Mouse (Mus musculus): ENCODE data around the gene Egr2. TPM values are rescaled to one million over a fixed set of nuclear protein-coding genes. Genes with fewer than 3 reads are reported as not detected.

Gene Egr2
- polyA plus RNA-seq, 1 experiment from 2014 or later = 0.57 TPM

DNA sequence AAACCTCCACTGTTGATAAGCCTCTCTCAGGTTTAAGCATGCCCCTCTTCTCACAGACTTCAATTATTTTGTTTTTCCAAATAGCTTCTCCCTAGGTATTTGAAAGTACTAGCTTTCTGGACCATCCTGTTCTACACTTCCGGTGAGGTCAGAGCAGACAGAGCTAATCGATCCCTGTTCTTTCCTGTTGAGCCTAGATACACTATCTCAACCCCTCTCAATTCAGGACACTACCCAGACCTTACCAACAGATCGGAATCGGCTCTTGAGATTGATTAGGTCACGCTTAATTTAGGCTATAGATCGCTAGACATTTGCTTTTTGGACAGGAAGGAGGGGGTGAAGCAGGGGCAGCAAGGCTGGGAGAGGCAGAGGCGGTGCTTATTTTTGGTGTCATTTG lies 22.4 kb upstream of the Egr2 start:
- H3K9me3 ChIP-seq = no peaks in the 10 kb centered on the region
- no peaks in the 10 kb centered on the region for H3K27me3 ChIP-seq
- H3K9ac ChIP-seq = no peak overlapping the region
- H3K36me3 ChIP-seq = no peaks in the 10 kb centered on the region
- ATAC-seq (ENCODE audit: borderline replicate concordance, extremely low read depth, low FRiP score, low TSS enrichment) = no peak
- no peaks in the 10 kb centered on the region for H3K4me1 ChIP-seq
- no peak overlapping the region for H3K4me2 ChIP-seq
- no peak overlapping the region for H3K27ac ChIP-seq
- no peak overlapping the region for H3K4me3 ChIP-seq
- WGBS = 63% methylated on average over 7 of the region's 7 CpGs

DNA sequence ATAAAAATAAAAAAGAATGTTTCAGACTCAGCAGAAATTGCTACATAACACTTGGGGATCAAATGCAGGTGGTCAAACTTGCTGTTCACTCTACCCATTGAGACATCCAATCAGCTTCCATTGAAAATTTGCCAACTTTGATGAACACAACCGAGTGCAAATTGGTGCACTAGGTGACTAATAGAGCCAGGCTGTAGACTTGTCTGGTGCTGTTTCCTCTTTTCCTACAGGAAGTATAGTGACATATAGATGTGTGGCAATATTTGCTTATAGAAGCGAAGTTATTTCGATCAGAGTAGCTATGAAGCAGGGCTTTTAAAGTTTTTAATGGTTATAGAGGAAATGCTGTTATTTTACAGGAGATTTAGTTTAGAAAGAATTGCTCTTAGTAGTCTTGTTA lies 16.5 kb upstream of the Egr2 start:
- WGBS = 79% methylated on average over 3 of the region's 3 CpGs
- ATAC-seq (ENCODE audit: borderline replicate concordance, extremely low read depth, low FRiP score, low TSS enrichment) = no peak
- H3K4me1 ChIP-seq = no peaks in the 10 kb centered on the region
- no peaks in the 10 kb centered on the region for H3K36me3 ChIP-seq
- no peak overlapping the region for H3K9ac ChIP-seq
- H3K9me3 ChIP-seq = no peaks in the 10 kb centered on the region
- no peak overlapping the region for H3K27ac ChIP-seq
- no peak overlapping the region for H3K4me2 ChIP-seq
- no peak overlapping the region for H3K4me3 ChIP-seq
- H3K27me3 ChIP-seq = no peaks in the 10 kb centered on the region

DNA sequence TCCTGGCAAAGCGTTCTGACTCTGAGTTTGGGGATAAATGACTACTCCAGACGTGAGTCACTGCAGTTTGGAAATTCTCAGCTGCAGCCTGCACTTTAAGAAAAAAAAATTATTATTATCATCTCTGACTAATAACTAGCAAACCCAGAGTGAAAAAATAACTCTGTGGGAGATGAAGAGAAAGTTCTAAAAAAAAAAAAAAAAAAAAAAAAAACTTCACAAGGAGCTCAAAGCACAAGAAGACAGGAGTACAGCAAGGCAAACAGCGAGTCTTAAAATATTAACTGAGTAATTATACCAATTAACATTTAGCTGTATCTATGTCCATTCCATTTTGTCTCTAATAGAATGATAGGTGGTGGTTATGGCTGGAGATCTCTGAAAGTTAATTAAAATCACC lies 11.1 kb upstream of the Egr2 start:
- no peaks in the 10 kb centered on the region for H3K4me1 ChIP-seq
- WGBS = 64% methylated on average over 3 of the region's 3 CpGs
- no peaks in the 10 kb centered on the region for H3K27me3 ChIP-seq
- no peak overlapping the region for H3K4me3 ChIP-seq
- no peak for ATAC-seq (ENCODE audit: borderline replicate concordance, extremely low read depth, low FRiP score, low TSS enrichment)
- no peak overlapping the region for H3K4me2 ChIP-seq
- no peaks in the 10 kb centered on the region for H3K36me3 ChIP-seq
- no peaks in the 10 kb centered on the region for H3K9me3 ChIP-seq
- H3K27ac ChIP-seq = no peak overlapping the region
- no peak overlapping the region for H3K9ac ChIP-seq

DNA sequence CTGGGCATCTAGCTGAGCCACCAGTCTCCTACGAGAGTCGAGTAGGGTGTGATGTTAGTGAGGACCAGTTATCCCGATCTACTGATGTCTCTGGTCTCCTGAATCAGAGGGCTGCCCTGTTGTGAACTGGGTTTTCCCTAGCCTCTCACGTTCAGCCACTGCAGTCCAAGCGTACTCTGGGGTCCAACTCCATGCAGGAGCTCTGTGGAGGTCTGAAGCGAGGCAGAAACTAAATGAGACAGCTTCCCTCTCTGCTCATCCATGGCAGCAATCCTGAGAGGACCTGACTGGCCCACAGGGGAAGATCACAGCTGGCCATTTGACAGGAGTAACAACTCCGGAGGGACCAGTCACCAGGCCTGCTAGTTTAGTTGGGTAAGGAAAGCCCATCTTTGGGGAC lies 10.6 kb upstream of the Egr2 start:
- H3K4me3 ChIP-seq = no peak overlapping the region
- no peak overlapping the region for H3K9ac ChIP-seq
- no peaks in the 10 kb centered on the region for H3K9me3 ChIP-seq
- no peaks in the 10 kb centered on the region for H3K4me1 ChIP-seq
- H3K27ac ChIP-seq = no peak overlapping the region
- H3K36me3 ChIP-seq = no peaks in the 10 kb centered on the region
- no peak overlapping the region for H3K4me2 ChIP-seq
- ATAC-seq (ENCODE audit: borderline replicate concordance, extremely low read depth, low FRiP score, low TSS enrichment) = no peak
- no peaks in the 10 kb centered on the region for H3K27me3 ChIP-seq
- 74% methylated on average over 7 of the region's 7 CpGs for WGBS

DNA sequence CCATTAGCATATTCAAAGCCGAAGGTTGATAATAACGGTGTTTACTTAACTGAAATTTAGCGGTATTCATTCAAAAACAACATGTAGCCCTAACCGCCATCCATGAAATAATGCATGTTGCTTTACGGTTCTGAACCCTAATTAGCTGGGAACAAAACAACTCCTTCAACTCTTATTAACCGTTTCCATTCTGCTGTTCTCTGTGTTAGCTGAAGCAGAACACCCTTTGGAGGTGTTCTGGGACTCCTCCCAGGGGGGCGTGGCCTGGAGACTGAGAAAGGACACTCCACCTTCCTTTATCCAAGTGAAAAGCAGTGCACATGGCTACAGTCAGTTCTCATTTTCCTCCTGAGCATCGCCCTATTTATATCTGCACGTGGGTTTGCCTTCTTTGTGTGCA lies 8.8 kb upstream of the Egr2 start:
- 79% methylated on average over 9 of the region's 9 CpGs for WGBS
- no peaks in the 10 kb centered on the region for H3K36me3 ChIP-seq
- H3K27me3 ChIP-seq = peaks cover 10% of the 10 kb centered on the region; the same call in 1 of the 2 replicates
- no peak overlapping the region for H3K27ac ChIP-seq
- no peak overlapping the region for H3K4me3 ChIP-seq
- no peak for ATAC-seq (ENCODE audit: borderline replicate concordance, extremely low read depth, low FRiP score, low TSS enrichment)
- no peak overlapping the region for H3K4me2 ChIP-seq
- no peaks in the 10 kb centered on the region for H3K9me3 ChIP-seq
- no peak overlapping the region for H3K9ac ChIP-seq
- H3K4me1 ChIP-seq = no peaks in the 10 kb centered on the region

DNA sequence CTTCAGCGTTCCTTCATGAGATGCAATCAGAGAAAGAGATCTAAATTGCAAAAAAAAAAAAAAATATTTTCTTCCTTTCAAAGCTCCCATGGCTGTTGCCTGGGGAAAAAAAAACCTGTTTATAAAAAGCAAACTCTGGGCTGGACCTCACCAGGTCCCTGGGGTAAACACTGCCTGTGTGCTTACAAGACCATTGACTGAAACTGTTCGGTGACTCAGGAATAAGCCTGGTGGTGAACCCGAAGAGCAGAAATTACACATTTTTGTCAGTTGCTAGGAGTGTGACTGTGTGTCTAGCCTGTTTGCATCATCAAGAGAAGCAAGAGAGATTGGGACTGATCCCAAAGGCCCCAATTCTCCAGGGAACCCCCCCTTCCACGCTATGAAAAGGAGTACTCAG lies 5.5 kb upstream of the Egr2 start:
- Histone ChIP-seq H3K27me3 (peaks cover 43% of the 10 kb centered on the region), H3K4me2 (no peak overlapping the region), H3K27ac (no peak overlapping the region), H3K9ac (no peak overlapping the region), H3K9me3 (no peaks in the 10 kb centered on the region), H3K4me3 (no peak overlapping the region), H3K4me1 (no peaks in the 10 kb centered on the region; the same call in 1 of the 2 replicates), H3K36me3 (no peaks in the 10 kb centered on the region)
- no peak for ATAC-seq (ENCODE audit: borderline replicate concordance, extremely low read depth, low FRiP score, low TSS enrichment)
- WGBS = 68% methylated on average over 4 of the region's 4 CpGs

DNA sequence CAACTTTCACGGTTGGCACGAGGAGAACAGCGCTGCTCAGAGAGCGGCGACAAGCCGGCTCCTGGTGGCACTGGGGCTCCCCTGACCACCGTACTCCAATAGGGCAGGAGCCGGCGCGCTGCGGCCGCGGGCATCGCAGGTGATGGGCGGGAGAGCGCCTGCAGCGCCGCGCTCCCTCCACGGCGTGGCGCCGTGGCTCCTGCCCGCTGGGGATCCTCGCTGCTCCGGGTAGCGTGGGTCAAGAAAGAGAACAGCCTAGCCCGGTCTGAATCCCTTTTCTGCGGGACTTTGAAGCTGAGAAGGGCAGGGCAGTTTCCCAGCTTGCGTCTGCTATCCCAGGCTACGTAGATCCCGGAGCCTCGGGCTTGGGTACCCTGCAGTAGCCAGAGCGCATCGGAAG lies 697 bp downstream of the Egr2 start:
- Histone ChIP-seq H3K27ac (no peak overlapping the region), H3K9ac (no peak overlapping the region), H3K27me3 (peaks cover 89% of the 10 kb centered on the region), H3K4me2 (peak overlapping the region; percentile 99), H3K36me3 (no peaks in the 10 kb centered on the region), H3K4me1 (peaks cover 34% of the 10 kb centered on the region), H3K9me3 (no peaks in the 10 kb centered on the region), H3K4me3 (peak overlapping the region; percentile 78)
- WGBS = under 1% methylated on average over 35 of the region's 35 CpGs
- peak; percentile 33; the same call in 1 of the 2 replicates for ATAC-seq (ENCODE audit: borderline replicate concordance, extremely low read depth, low FRiP score, low TSS enrichment)

- no peaks in the 10 kb centered on the region for H3K9me3 ChIP-seq
- H3K27me3 ChIP-seq = peaks cover 89% of the 10 kb centered on the region
- peaks cover 34% of the 10 kb centered on the region for H3K4me1 ChIP-seq
- H3K27ac ChIP-seq = peak overlapping the region; percentile 80
- peak overlapping the region; percentile 99 for H3K4me2 ChIP-seq
- peak overlapping the region; percentile 15 for H3K9ac ChIP-seq
- peak; percentile 47 for ATAC-seq (ENCODE audit: borderline replicate concordance, extremely low read depth, low FRiP score, low TSS enrichment)
- under 1% methylated on average over 26 of the region's 32 CpGs for WGBS
- H3K4me3 ChIP-seq = peak overlapping the region; percentile 78
- H3K36me3 ChIP-seq = no peaks in the 10 kb centered on the region
Measured at GRCm38 (mm10) chr10:67536621-67537141, 1.4 kb downstream of the Egr2 start.

- H3K27me3 ChIP-seq = peaks cover 89% of the 10 kb centered on the region
- ATAC-seq (ENCODE audit: borderline replicate concordance, extremely low read depth, low FRiP score, low TSS enrichment) = peak; percentile 84
- under 1% methylated on average over 51 of the region's 51 CpGs for WGBS
- peak overlapping the region; percentile 99 for H3K4me2 ChIP-seq
- H3K27ac ChIP-seq = peak overlapping the region; percentile 80
- peak overlapping the region; percentile 43 for H3K9ac ChIP-seq
- H3K36me3 ChIP-seq = no peaks in the 10 kb centered on the region
- H3K4me3 ChIP-seq = peak overlapping the region; percentile 78
- peaks cover 34% of the 10 kb centered on the region for H3K4me1 ChIP-seq
- no peaks in the 10 kb centered on the region for H3K9me3 ChIP-seq
Measured at GRCm38 (mm10) chr10:67537151-67537994, 2.1 kb downstream of the Egr2 start.

GRCm38 (mm10) chr10:67538106-67538505 lies 2.8 kb downstream of the Egr2 start:
- Histone ChIP-seq H3K27me3 (peaks cover 84% of the 10 kb centered on the region), H3K9me3 (no peaks in the 10 kb centered on the region), H3K27ac (no peak overlapping the region), H3K4me3 (peak overlapping the region; percentile 78), H3K4me1 (peaks cover 34% of the 10 kb centered on the region), H3K4me2 (peak overlapping the region; percentile 99), H3K36me3 (no peaks in the 10 kb centered on the region), H3K9ac (0 out of 2 replicates have a peak overlapping the region, but pooled peaks have one; percentile 43)
- 1% methylated on average over 19 of the region's 19 CpGs for WGBS
- ATAC-seq (ENCODE audit: borderline replicate concordance, extremely low read depth, low FRiP score, low TSS enrichment) = no peak

DNA sequence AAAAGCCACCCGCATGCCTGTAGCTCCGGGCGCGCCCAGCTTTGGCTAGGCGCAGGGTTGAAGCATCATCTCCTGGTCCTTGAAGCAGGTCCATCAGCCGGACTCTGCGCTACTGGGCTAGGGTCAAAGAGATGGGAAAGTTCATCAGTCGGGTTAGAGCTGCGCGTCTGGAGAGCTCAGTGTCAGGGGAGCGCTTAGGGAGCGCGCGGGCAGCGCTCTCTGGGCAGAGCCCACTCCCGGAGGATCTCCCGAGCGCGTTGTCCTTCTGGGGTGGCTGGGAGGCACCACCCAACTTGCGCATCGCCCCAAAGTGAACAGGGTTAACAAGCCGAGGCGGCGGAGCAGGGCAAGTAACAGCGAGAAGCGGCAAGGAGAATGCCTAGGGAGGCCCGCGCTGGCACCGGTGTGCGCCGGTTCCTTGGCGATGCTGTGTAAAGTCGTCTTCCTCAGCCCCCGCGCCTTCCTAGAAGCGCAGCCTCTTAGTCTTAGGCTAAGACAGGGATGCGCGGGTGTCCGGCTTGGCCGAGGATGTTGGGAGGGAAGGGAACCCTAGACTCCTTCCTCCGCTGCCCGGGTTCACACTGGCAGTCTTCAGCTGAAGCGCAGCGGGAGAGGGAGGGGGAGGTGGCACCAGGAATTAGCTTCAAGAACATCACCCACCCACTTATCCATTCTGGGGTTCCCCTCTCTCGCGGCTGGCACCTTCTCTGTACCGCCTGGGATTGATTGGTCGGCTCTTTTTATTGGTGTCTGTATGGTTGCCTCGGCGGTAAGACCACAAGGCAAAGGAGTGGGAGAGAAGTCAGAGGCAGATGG lies 3.5 kb downstream of the Egr2 start:
- no peak overlapping the region for H3K9ac ChIP-seq
- no peak for ATAC-seq (ENCODE audit: borderline replicate concordance, extremely low read depth, low FRiP score, low TSS enrichment)
- peaks cover 34% of the 10 kb centered on the region for H3K4me1 ChIP-seq

GRCm38 (mm10) chr10:67539401-67539730 lies 4.1 kb downstream of the Egr2 start:
- no peaks in the 10 kb centered on the region for H3K9me3 ChIP-seq

More for the DNA sequence above, 3.5 kb downstream of the Egr2 start:
- peak overlapping the region; percentile 99 for H3K4me2 ChIP-seq
- H3K36me3 ChIP-seq = no peaks in the 10 kb centered on the region
- H3K27me3 ChIP-seq = peaks cover 78% of the 10 kb centered on the region
- 1% methylated on average over 50 of the region's 50 CpGs for WGBS
- peak overlapping the region; percentile 78 for H3K4me3 ChIP-seq
- H3K27ac ChIP-seq = no peak overlapping the region
- no peaks in the 10 kb centered on the region for H3K9me3 ChIP-seq

More at GRCm38 (mm10) chr10:67539401-67539730, 4.1 kb downstream of the Egr2 start:
- H3K4me3 ChIP-seq = no peak overlapping the region
- H3K9ac ChIP-seq = no peak overlapping the region
- H3K36me3 ChIP-seq = no peaks in the 10 kb centered on the region
- no peak for ATAC-seq (ENCODE audit: borderline replicate concordance, extremely low read depth, low FRiP score, low TSS enrichment)
- 53% methylated on average over 6 of the region's 6 CpGs for WGBS
- no peak overlapping the region; the same call in 1 of the 2 replicates for H3K4me2 ChIP-seq
- H3K27me3 ChIP-seq = peaks cover 72% of the 10 kb centered on the region
- peaks cover 34% of the 10 kb centered on the region for H3K4me1 ChIP-seq
- no peak overlapping the region for H3K27ac ChIP-seq
